Mouse (Mus musculus): Measurements from ENCODE around the gene Ajuba.
A peak's percentile ranks its signal among the peaks of the same experiment; 100 is the strongest.

Ajuba gene

GRCm38 (mm10) chr14:54544703-54545102 lies 32.7 kb downstream of the Ajuba start:
- no peak for DNase-seq (ENCODE audit: low spot score)

- DNase-seq (ENCODE audit: low spot score) = peak; percentile 24
These were observed 36.6 kb downstream of the Ajuba start for GRCm38 (mm10) chr14:54540771-54541170.

- DNase-seq (ENCODE audit: low spot score) = no peak
These were observed 38.8 kb downstream of the Ajuba start for GRCm38 (mm10) chr14:54538580-54538979.

- peak; percentile 97 for DNase-seq (ENCODE audit: low spot score)
These were observed 48.8 kb downstream of the Ajuba start for GRCm38 (mm10) chr14:54528446-54529111.

GRCm38 (mm10) chr14:54528007-54528393 lies 49.4 kb downstream of the Ajuba start:
- DNase-seq (ENCODE audit: low spot score) = no peak

GRCm38 (mm10) chr14:54527227-54528006 lies 49.9 kb downstream of the Ajuba start:
- DNase-seq (ENCODE audit: low spot score) = peak; percentile 75

- peak; percentile 44 for DNase-seq (ENCODE audit: low spot score)
These were observed 53.8 kb downstream of the Ajuba start for GRCm38 (mm10) chr14:54523600-54523999.

Data from embryo, embryonic 10.5 days (tissue).